ENCODE assay signal across 8 mouse cellular contexts in the genomic region with DNA sequence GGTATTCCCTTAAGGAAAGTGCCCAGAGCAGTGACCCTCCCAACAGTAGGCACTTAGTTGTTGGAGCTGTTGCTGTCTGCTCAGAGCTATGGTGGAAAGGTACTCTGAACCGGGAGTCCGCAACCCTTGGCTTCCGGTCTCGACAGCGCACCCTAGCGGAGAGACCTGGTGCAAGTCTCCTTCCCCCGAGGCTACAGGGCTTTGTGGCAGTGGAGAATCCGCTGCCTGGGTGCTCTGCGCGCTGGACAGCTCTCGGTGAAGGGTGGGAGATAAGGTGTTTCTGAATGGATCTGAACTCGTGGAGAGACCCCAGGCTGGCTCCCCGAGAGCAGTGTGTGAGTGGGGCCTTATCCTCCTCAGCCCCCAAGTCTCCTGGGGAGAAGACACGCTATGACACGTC. TPM values are rescaled to one million over a fixed set of nuclear protein-coding genes. Genes with fewer than 3 reads are reported as not detected.
A peak's percentile ranks its signal among the peaks of the same experiment; 100 is the strongest.
DNase-seq lines count a peak whose midpoint lies in the region; ATAC-seq and TF ChIP-seq lines count a peak whose summit lies in the region.

No protein-coding gene starts in this region.

- WGBS in forebrain, embryonic 13.5 days: 8% methylated on average over 15 of the region's 15 CpGs
- WGBS in heart, postnatal 0 days: 8% methylated on average over 15 of the region's 15 CpGs
- 8% methylated on average over 15 of the region's 15 CpGs for WGBS in liver, embryonic 16.5 days (ENCODE audit: insufficient replicate concordance)
- 3% methylated on average over 15 of the region's 15 CpGs for WGBS in neural tube, embryonic 12.5 days
- 21% methylated on average over 15 of the region's 15 CpGs for WGBS in stomach, postnatal 0 days

- peaks cover 19% of the 10 kb centered on the region for H3K79me2 ChIP-seq in CH12.LX (replicated peaks; ENCODE audit: control insufficient read depth, extremely low read depth, insufficient read depth, poor library complexity, severe bottlenecking)

- in situ Hi-C loops in CH12.LX (cut with MboI; ENCODE audit: low pct_ligation_motif_present, low pct_unique_long_range_greater_than_20kb, low sequenced_read_pairs): no loop called here

- H3K4me2 ChIP-seq in CH12.LX (ENCODE audit: insufficient read depth, low read depth, poor library complexity, severe bottlenecking): peak overlapping the region; percentile 93
- peak overlapping the region; percentile 55 for H3K4me2 ChIP-seq in forebrain, embryonic 13.5 days
- peak overlapping the region; percentile 52 for H3K4me2 ChIP-seq in heart, postnatal 0 days (ENCODE audit: low read depth, low read length)
- H3K4me2 ChIP-seq in liver, embryonic 16.5 days (ENCODE audit: low read depth, low read length): peak overlapping the region; percentile 85
- H3K4me2 ChIP-seq in neural tube, embryonic 12.5 days (replicated peaks): peak overlapping the region; percentile 62
- H3K4me2 ChIP-seq in stomach, postnatal 0 days (replicated peaks; ENCODE audit: low read depth): peak overlapping the region; percentile 44

- H3K27me3 ChIP-seq in CH12.LX (replicated peaks): no peaks in the 10 kb centered on the region
- H3K27me3 ChIP-seq in forebrain, embryonic 13.5 days: no peaks in the 10 kb centered on the region
- H3K27me3 ChIP-seq in heart, postnatal 0 days (ENCODE audit: control insufficient read depth, insufficient read depth, low read length): no peaks in the 10 kb centered on the region
- no peaks in the 10 kb centered on the region for H3K27me3 ChIP-seq in liver, embryonic 16.5 days (ENCODE audit: control insufficient read depth, insufficient read depth, low read depth, low read length)
- H3K27me3 ChIP-seq in neural tube, embryonic 12.5 days (replicated peaks): no peaks in the 10 kb centered on the region; the same call in 1 of the 2 replicates
- no peaks in the 10 kb centered on the region for H3K27me3 ChIP-seq in stomach, postnatal 0 days (ENCODE audit: control insufficient read depth, insufficient read depth, low read length)

- peak; percentile 46 for TF ChIP-seq EP300 in CH12.LX (IDR thresholded peaks at IDR 0.05; ENCODE audit: low read length)
- no peak for TF ChIP-seq EP300 in heart, postnatal 0 days (IDR thresholded peaks at IDR 0.05; ENCODE audit: low read depth)
- no peak for TF ChIP-seq EP300 in stomach, postnatal 0 days (optimal IDR thresholded peaks at IDR 0.05)

- TF ChIP-seq RAD21 in CH12.LX (IDR thresholded peaks at IDR 0.05; ENCODE audit: low read depth, low read length): peak; percentile 26

- dilution Hi-C loops in CH12.LX (cut with MboI; ENCODE audit: extremely low pct_ligation_motif_present, extremely low pct_unique_long_range_greater_than_20kb, low sequenced_read_pairs): no loop called here

- DNase-seq in CH12.LX (ENCODE audit: extremely low read depth): peak; percentile 87
- peak; percentile 88 for DNase-seq in c-Kit-positive CD71-positive TER-119-negative erythroid progenitor cells, embryonic 14.5 days (ENCODE audit: low read depth)
- peak; percentile 75 for DNase-seq in heart, postnatal 0 days (ENCODE audit: low spot score)
- DNase-seq in kidney, postnatal 25 days: peak; percentile 89 to 91
- DNase-seq in stomach, postnatal 0 days (ENCODE audit: low spot score): peak; percentile 88

- no peaks in the 10 kb centered on the region for H3K9me3 ChIP-seq in CH12.LX (replicated peaks; ENCODE audit: low read length)
- no peaks in the 10 kb centered on the region for H3K9me3 ChIP-seq in forebrain, embryonic 13.5 days (replicated peaks)
- no peaks in the 10 kb centered on the region for H3K9me3 ChIP-seq in heart, postnatal 0 days (replicated peaks; ENCODE audit: control insufficient read depth, low read length)
- no peaks in the 10 kb centered on the region for H3K9me3 ChIP-seq in liver, embryonic 16.5 days (replicated peaks; ENCODE audit: control insufficient read depth, low read length)
- no peaks in the 10 kb centered on the region for H3K9me3 ChIP-seq in neural tube, embryonic 12.5 days
- no peaks in the 10 kb centered on the region for H3K9me3 ChIP-seq in stomach, postnatal 0 days (ENCODE audit: control insufficient read depth, low read length)

- peak overlapping the region; percentile 65 to 71 (median 70) for H3K4me3 ChIP-seq in CH12.LX (replicated peaks in 1 of 3; ENCODE audit: low read depth in 2 of 3, low read length in 2 of 3, poor library complexity in 1 of 3)
- H3K4me3 ChIP-seq in forebrain, embryonic 13.5 days: peak overlapping the region; percentile 31
- H3K4me3 ChIP-seq in heart, postnatal 0 days (ENCODE audit: low read depth, low read length): peak overlapping the region; percentile 39
- H3K4me3 ChIP-seq in liver, embryonic 16.5 days (ENCODE audit: low read depth, low read length): peak overlapping the region; percentile 92
- H3K4me3 ChIP-seq in neural tube, embryonic 12.5 days: peak overlapping the region; percentile 33
- peak overlapping the region; percentile 25 for H3K4me3 ChIP-seq in stomach, postnatal 0 days (ENCODE audit: low read depth, low read length)

- TF ChIP-seq POLR2A in CH12.LX (IDR thresholded peaks at IDR 0.05; ENCODE audit: low read depth, low read length): no peak

- peaks cover 29 to 70% of the 10 kb centered on the region in 2 experiments for H3K4me1 ChIP-seq in CH12.LX (ENCODE audit: control insufficient read depth in 1 of 2, insufficient read depth in 2 of 2)
- peaks cover 48% of the 10 kb centered on the region for H3K4me1 ChIP-seq in forebrain, embryonic 13.5 days
- H3K4me1 ChIP-seq in heart, postnatal 0 days (ENCODE audit: control insufficient read depth, insufficient read depth): peaks cover 16% of the 10 kb centered on the region; the same call in 1 of the 2 replicates
- peaks cover 77% of the 10 kb centered on the region for H3K4me1 ChIP-seq in liver, embryonic 16.5 days (ENCODE audit: control insufficient read depth, low read depth, low read length)
- peaks cover 43% of the 10 kb centered on the region for H3K4me1 ChIP-seq in neural tube, embryonic 12.5 days
- peaks cover 8% of the 10 kb centered on the region; the same call in 1 of the 2 replicates for H3K4me1 ChIP-seq in stomach, postnatal 0 days (replicated peaks; ENCODE audit: control insufficient read depth, insufficient read depth)

- H3K36me3 ChIP-seq in CH12.LX (replicated peaks in 1 of 2; ENCODE audit: control insufficient read depth in 1 of 2, insufficient read depth in 1 of 2, low read length in 1 of 2): peaks cover 11 to 13% of the 10 kb centered on the region in 2 experiments
- H3K36me3 ChIP-seq in forebrain, embryonic 13.5 days (ENCODE audit: poor library complexity, severe bottlenecking): peaks cover 11% of the 10 kb centered on the region
- no peaks in the 10 kb centered on the region for H3K36me3 ChIP-seq in heart, postnatal 0 days (replicated peaks; ENCODE audit: control insufficient read depth, insufficient read depth, low read length)
- peaks cover 64% of the 10 kb centered on the region for H3K36me3 ChIP-seq in liver, embryonic 16.5 days (ENCODE audit: control insufficient read depth, insufficient read depth)
- no peaks in the 10 kb centered on the region; the same call in 1 of the 2 replicates for H3K36me3 ChIP-seq in neural tube, embryonic 12.5 days
- H3K36me3 ChIP-seq in stomach, postnatal 0 days (ENCODE audit: control insufficient read depth, insufficient read depth, low read length): no peaks in the 10 kb centered on the region

- H3K27ac ChIP-seq in CH12.LX (ENCODE audit: insufficient read depth, low read depth): peak overlapping the region; percentile 91
- H3K27ac ChIP-seq in forebrain, embryonic 13.5 days: no peak overlapping the region
- peak overlapping the region; percentile 49 for H3K27ac ChIP-seq in heart, postnatal 0 days (ENCODE audit: low read depth)
- peak overlapping the region; percentile 99 for H3K27ac ChIP-seq in liver, embryonic 16.5 days (ENCODE audit: low read length)
- no peak overlapping the region for H3K27ac ChIP-seq in neural tube, embryonic 12.5 days
- H3K27ac ChIP-seq in stomach, postnatal 0 days (replicated peaks): peak overlapping the region; percentile 56; the same call in 1 of the 2 replicates

- ATAC-seq in forebrain, embryonic 13.5 days: peak; percentile 46; the same call in 1 of the 2 replicates
- ATAC-seq in heart, postnatal 0 days (ENCODE audit: insufficient read depth, low read depth): peak; percentile 55
- peak; percentile 33 for ATAC-seq in liver, embryonic 16.5 days (ENCODE audit: low read depth)
- peak; percentile 54 for ATAC-seq in neural tube, embryonic 12.5 days (ENCODE audit: low FRiP score, low read depth)
- ATAC-seq in stomach, postnatal 0 days (ENCODE audit: low FRiP score, low TSS enrichment): peak; percentile 41

- peak; percentile 75 to 87 for TF ChIP-seq CTCF in CH12.LX (conservative IDR thresholded peaks at IDR 0.05 in 1 of 2, IDR thresholded peaks at IDR 0.05 in 1 of 2; ENCODE audit: low read depth in 2 of 2, low read length in 2 of 2)
- TF ChIP-seq CTCF in heart, postnatal 0 days (IDR thresholded peaks at IDR 0.05; ENCODE audit: low read depth): peak; percentile 74
- TF ChIP-seq CTCF in stomach, postnatal 0 days (IDR thresholded peaks at IDR 0.05; ENCODE audit: low read depth): peak; percentile 83

- H3K9ac ChIP-seq in CH12.LX (ENCODE audit: insufficient read depth, low read depth): peak overlapping the region; percentile 94
- H3K9ac ChIP-seq in forebrain, embryonic 13.5 days: peak overlapping the region; percentile 50; the same call in 1 of the 2 replicates
- H3K9ac ChIP-seq in heart, postnatal 0 days (replicated peaks; ENCODE audit: low read depth, low read length): 0 out of 2 replicates have a peak overlapping the region, but pooled peaks have one; percentile 26
- peak overlapping the region; percentile 99 for H3K9ac ChIP-seq in liver, embryonic 16.5 days (ENCODE audit: low read depth, low read length)
- 0 out of 2 replicates have a peak overlapping the region, but pooled peaks have one; percentile 38 for H3K9ac ChIP-seq in neural tube, embryonic 12.5 days
- H3K9ac ChIP-seq in stomach, postnatal 0 days (ENCODE audit: low read length): peak overlapping the region; percentile 24; the same call in 1 of the 2 replicates

RNA-seq across cellular contexts. Expression of gene E2f2, which starts 7.8 kb away (rescaled TPM):
- total RNA-seq in CH12.LX (2012; rRNA removed): 7.2 and 7.6 TPM in 2 replicates
- total RNA-seq in CH12.LX (2014; rRNA removed): 4.4 and 4.9 TPM in 2 replicates
- polyA plus RNA-seq in CH12.LX (2012; ENCODE audit: insufficient read length, low read depth): 3.9 and 6.1 TPM in 2 replicates
- polyA plus RNA-seq in forebrain, embryonic 13.5 days (2015; fragmentation: Nextera tagmentation; extraction: Ambion mirVana): 9.7 and 11.3 TPM in 2 replicates
- 6.4 and 6.9 TPM in 2 replicates for total RNA-seq in heart, postnatal 0 days (2014; rRNA removed; ENCODE audit: low replicate concordance)
- polyA plus RNA-seq in heart, postnatal 0 days (2015; fragmentation: Nextera tagmentation; extraction: Ambion mirVana): 2.4 and 2.6 TPM in 2 replicates
- polyA plus RNA-seq in liver, embryonic 16.5 days (2015; fragmentation: Nextera tagmentation; extraction: Ambion mirVana): 83.5 and 93.6 TPM in 2 replicates
- 9.5 and 10.4 TPM in 2 replicates for polyA plus RNA-seq in neural tube, embryonic 12.5 days (2016; fragmentation: Nextera tagmentation; extraction: Ambion mirVana)
- polyA plus RNA-seq in stomach, postnatal 0 days (2015; fragmentation: Nextera tagmentation; extraction: Ambion mirVana): 0.91 and 1.5 TPM in 2 replicates

RNA-seq across cellular contexts. Expression of gene Asap3, which starts 26.2 kb away (rescaled TPM):
- total RNA-seq in CH12.LX (2012; rRNA removed): 0.08 TPM in 2 replicates
- total RNA-seq in CH12.LX (2014; rRNA removed): not detected in 2 replicates
- polyA plus RNA-seq in CH12.LX (2012; ENCODE audit: insufficient read length, low read depth): 0.07 TPM in 1 of 2 replicates, not detected in the other
- polyA plus RNA-seq in forebrain, embryonic 13.5 days (2015; fragmentation: Nextera tagmentation; extraction: Ambion mirVana): 2.9 and 3.9 TPM in 2 replicates
- total RNA-seq in heart, postnatal 0 days (2014; rRNA removed; ENCODE audit: low replicate concordance): 2.9 and 3.2 TPM in 2 replicates
- polyA plus RNA-seq in heart, postnatal 0 days (2015; fragmentation: Nextera tagmentation; extraction: Ambion mirVana): 1.7 and 2.0 TPM in 2 replicates
- polyA plus RNA-seq in liver, embryonic 16.5 days (2015; fragmentation: Nextera tagmentation; extraction: Ambion mirVana): 2.2 and 3.0 TPM in 2 replicates
- 10.4 and 11.4 TPM in 2 replicates for polyA plus RNA-seq in neural tube, embryonic 12.5 days (2016; fragmentation: Nextera tagmentation; extraction: Ambion mirVana)
- polyA plus RNA-seq in stomach, postnatal 0 days (2015; fragmentation: Nextera tagmentation; extraction: Ambion mirVana): 1.6 and 1.9 TPM in 2 replicates

RNA-seq across cellular contexts. Expression of gene Id3, which starts 36.7 kb away (rescaled TPM):
- total RNA-seq in CH12.LX (2012; rRNA removed) (41.1 and 85.5 TPM in 2 replicates), CH12.LX (2014; rRNA removed) (96.0 and 116 TPM in 2 replicates)
- polyA plus RNA-seq in CH12.LX (2012; ENCODE audit: insufficient read length, low read depth): 17.6 and 18.3 TPM in 2 replicates
- polyA plus RNA-seq in forebrain, embryonic 13.5 days (2015; fragmentation: Nextera tagmentation; extraction: Ambion mirVana): 90.9 and 119 TPM in 2 replicates
- total RNA-seq in heart, postnatal 0 days (2014; rRNA removed; ENCODE audit: low replicate concordance): 238 and 259 TPM in 2 replicates
- polyA plus RNA-seq in heart, postnatal 0 days (2015; fragmentation: Nextera tagmentation; extraction: Ambion mirVana): 169 and 188 TPM in 2 replicates
- 37.5 and 40.6 TPM in 2 replicates for polyA plus RNA-seq in liver, embryonic 16.5 days (2015; fragmentation: Nextera tagmentation; extraction: Ambion mirVana)
- polyA plus RNA-seq in neural tube, embryonic 12.5 days (2016; fragmentation: Nextera tagmentation; extraction: Ambion mirVana): 325 and 330 TPM in 2 replicates
- 201 and 224 TPM in 2 replicates for polyA plus RNA-seq in stomach, postnatal 0 days (2015; fragmentation: Nextera tagmentation; extraction: Ambion mirVana)

Comparison
In these comparisons a context has a peak if more than half of its experiments do, and no peak if none do; other contexts are left out.
1. H3K27ac ChIP-seq: peak in CH12.LX (single experiment), heart, postnatal 0 days (single experiment), liver, embryonic 16.5 days (single experiment) and stomach, postnatal 0 days (single experiment); none in forebrain, embryonic 13.5 days (single experiment) and neural tube, embryonic 12.5 days (single experiment).
2. H3K4me3 ChIP-seq: peak in every context shown above with its lines; median percentile 92 in liver, embryonic 16.5 days; 70 in CH12.LX; 39 in heart, postnatal 0 days; 33 in neural tube, embryonic 12.5 days; 31 in forebrain, embryonic 13.5 days; 25 in stomach, postnatal 0 days.
3. H3K9ac ChIP-seq: peak in every context shown above with its lines; median percentile 99 in liver, embryonic 16.5 days; 94 in CH12.LX; 50 in forebrain, embryonic 13.5 days; 38 in neural tube, embryonic 12.5 days; 26 in heart, postnatal 0 days; 24 in stomach, postnatal 0 days.
4. Peak in every context shown above with its lines, with median percentiles within 50 percentile points of each other: DNase-seq, H3K4me2 ChIP-seq, CTCF ChIP-seq and ATAC-seq.